Mouse (Mus musculus): ENCODE data around the gene Tdp2.

DNA sequence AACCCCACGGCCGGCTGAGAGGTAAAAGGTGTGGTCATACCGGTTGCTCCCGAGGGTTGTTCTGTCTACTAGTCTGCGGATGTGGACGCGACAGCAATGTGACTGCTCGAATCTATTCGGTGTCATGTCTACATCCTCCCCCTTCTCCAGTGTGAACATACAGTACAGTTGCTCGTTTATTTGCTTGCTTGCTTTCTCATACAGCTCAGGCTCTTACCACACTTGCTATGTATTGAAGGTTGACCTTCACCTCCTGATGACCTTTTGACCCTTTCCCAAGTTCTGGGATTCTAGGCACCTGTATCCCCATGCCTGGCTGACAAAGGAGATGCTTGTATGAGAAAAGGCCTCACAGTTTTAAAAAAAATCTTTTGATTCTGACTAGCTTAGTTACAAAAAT is 36.3 kb downstream of the Tdp2 start:
- TF ChIP-seq CTCF (IDR thresholded peaks at IDR 0.05; ENCODE audit: low read depth) (no peak), EP300 (IDR thresholded peaks at IDR 0.05; ENCODE audit: low read depth) (no peak)
